Mouse (Mus musculus) heart, adult 9 months (tissue): ENCODE measurements around the gene Angptl7.
A peak's percentile ranks its signal among the peaks of the same experiment; 100 is the strongest.

Experiments
- DNase-seq, 2 experiments: peaks; one replicate each; pipeline ENCODE4 v3.0.0; 2022; ENCODE audit warnings: low spot score in 2 of 2

The Angptl7 gene

GRCm38 (mm10) chr4:148495874-148496689 lies 4.2 kb downstream of the Angptl7 start:
- DNase-seq = no peak

- DNase-seq = no peak
Observed at GRCm38 (mm10) chr4:148495160-148495559, 5.1 kb downstream of the Angptl7 start.

- no peak for DNase-seq
Observed at GRCm38 (mm10) chr4:148491448-148491847, 8.8 kb downstream of the Angptl7 start.

- DNase-seq = peak in 1 of 2 experiments; percentile 25
Observed at GRCm38 (mm10) chr4:148490502-148490901, 9.8 kb downstream of the Angptl7 start.

- DNase-seq = no peak
Observed at GRCm38 (mm10) chr4:148487841-148488240, 12.4 kb downstream of the Angptl7 start.

- DNase-seq = no peak
Observed at GRCm38 (mm10) chr4:148484511-148484910, 15.7 kb downstream of the Angptl7 start.

- DNase-seq = no peak
Observed at GRCm38 (mm10) chr4:148481557-148482168, 18.6 kb downstream of the Angptl7 start.

- no peak for DNase-seq
Observed at GRCm38 (mm10) chr4:148480245-148480644, 20.0 kb downstream of the Angptl7 start.

GRCm38 (mm10) chr4:148473496-148473895 lies 26.8 kb downstream of the Angptl7 start:
- no peak for DNase-seq

- DNase-seq = no peak
Observed at GRCm38 (mm10) chr4:148472436-148473174, 27.7 kb downstream of the Angptl7 start.

- no peak for DNase-seq
Observed at GRCm38 (mm10) chr4:148471363-148471806, 28.9 kb downstream of the Angptl7 start.

- no peak for DNase-seq
Observed at GRCm38 (mm10) chr4:148469487-148470252, 30.6 kb downstream of the Angptl7 start.

GRCm38 (mm10) chr4:148468396-148468795 lies 31.9 kb downstream of the Angptl7 start:
- no peak for DNase-seq

GRCm38 (mm10) chr4:148466511-148467079 lies 33.7 kb downstream of the Angptl7 start:
- no peak for DNase-seq

- no peak for DNase-seq
Observed at GRCm38 (mm10) chr4:148464869-148465268, 35.4 kb downstream of the Angptl7 start.

- DNase-seq = no peak
Observed at GRCm38 (mm10) chr4:148464301-148464700, 36.0 kb downstream of the Angptl7 start.

- peak in 1 of 2 experiments; percentile 34 for DNase-seq
Observed at GRCm38 (mm10) chr4:148463208-148463960, 36.9 kb downstream of the Angptl7 start.

GRCm38 (mm10) chr4:148462717-148463116 lies 37.5 kb downstream of the Angptl7 start:
- DNase-seq = no peak

GRCm38 (mm10) chr4:148461772-148462171 lies 38.5 kb downstream of the Angptl7 start:
- no peak for DNase-seq

- no peak for DNase-seq
Observed at GRCm38 (mm10) chr4:148460656-148461284, 39.5 kb downstream of the Angptl7 start.
